ENCODE assay signal across 29 mouse cellular contexts in the genomic region with DNA sequence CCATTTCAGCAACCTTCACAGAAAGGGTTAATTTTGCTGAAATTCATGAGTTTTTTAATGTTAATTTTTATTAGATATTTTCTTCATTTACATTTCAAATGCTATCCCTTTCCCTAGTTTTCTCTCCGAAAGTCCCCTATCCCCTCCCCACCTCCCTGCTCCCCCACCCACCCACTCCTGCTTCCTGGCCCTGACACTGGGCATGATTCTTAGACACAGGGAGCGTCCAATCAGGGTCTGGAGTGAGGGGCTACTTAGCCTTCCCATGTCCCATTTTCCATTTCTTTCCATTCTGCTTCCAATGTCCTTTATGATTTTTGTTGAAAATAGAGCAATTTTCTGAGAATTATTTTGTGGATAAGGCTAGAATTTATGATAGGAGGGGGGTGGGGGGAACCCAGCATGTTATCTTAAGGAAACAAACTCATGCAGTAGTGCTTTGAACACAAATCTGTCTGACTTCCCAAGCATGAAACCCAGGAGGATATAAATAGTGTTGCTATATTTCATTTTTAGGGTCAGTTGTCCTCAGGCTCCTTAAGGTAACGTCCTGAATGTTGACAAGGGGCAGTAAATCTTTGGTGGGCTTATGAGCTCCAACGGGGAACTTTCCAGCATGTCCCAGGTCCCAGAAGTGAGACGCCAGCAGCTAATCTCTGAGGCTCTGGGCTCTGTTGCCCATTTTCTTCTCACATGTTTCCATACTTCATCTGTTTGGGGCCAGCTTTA.
DNase-seq lines count a peak whose midpoint lies in the region; ATAC-seq lines count a peak whose summit lies in the region.
"Had no signal": no experiment of that assay in that cellular context is flagged by ENCODE, and none has a peak within 500 bp of the region (broad histone marks: within the 10 kb centered on the region; RNA-seq: fewer than 3 reads in every experiment).

No protein-coding gene starts in this region.

- H3K4me3 ChIP-seq in kidney, embryonic 16.5 days (ENCODE audit: low read length), result no peak overlapping the region
- no peak overlapping the region for H3K4me3 ChIP-seq in neural tube, embryonic 12.5 days
- H3K4me3 ChIP-seq: erythroblast, embryonic 14.5 days; heart, embryonic 13.5 days; hindbrain, embryonic 10.5 days; limb, embryonic 12.5 days; liver, embryonic 15.5 days; midbrain, embryonic 10.5 days; myocyte had no signal

- no peak overlapping the region for H3K9ac ChIP-seq in kidney, embryonic 16.5 days (replicated peaks; ENCODE audit: low read length)
- no peak overlapping the region for H3K9ac ChIP-seq in neural tube, embryonic 12.5 days
- H3K9ac ChIP-seq: forebrain, postnatal 0 days; heart, embryonic 13.5 days; limb, embryonic 12.5 days; liver, embryonic 15.5 days; lung, embryonic 14.5 days had no signal

- H3K4me1 ChIP-seq in kidney, embryonic 16.5 days (ENCODE audit: insufficient read depth, low read length), result peaks cover 11% of the 10 kb centered on the region; the same call in 1 of the 2 replicates
- H3K4me1 ChIP-seq in neural tube, embryonic 12.5 days, result no peaks in the 10 kb centered on the region
- H3K4me1 ChIP-seq: heart, embryonic 13.5 days; hindbrain, embryonic 10.5 days; limb, embryonic 12.5 days; liver, embryonic 15.5 days; midbrain, embryonic 10.5 days had no signal

- H3K27ac ChIP-seq in kidney, embryonic 16.5 days (ENCODE audit: low read length), result 0 out of 2 replicates have a peak overlapping the region, but pooled peaks have one; percentile 10
- no peak overlapping the region for H3K27ac ChIP-seq in neural tube, embryonic 12.5 days
- H3K27ac ChIP-seq: heart, embryonic 13.5 days; hindbrain, embryonic 10.5 days; hindbrain, postnatal 0 days; limb, embryonic 12.5 days; liver, embryonic 15.5 days; midbrain, embryonic 10.5 days had no signal

- H3K4me2 ChIP-seq in kidney, embryonic 16.5 days (replicated peaks; ENCODE audit: low read depth, low read length), result peak overlapping the region; percentile 4; the same call in 1 of the 2 replicates
- no peak overlapping the region for H3K4me2 ChIP-seq in neural tube, embryonic 12.5 days (replicated peaks)
- H3K4me2 ChIP-seq: heart, embryonic 13.5 days; limb, embryonic 12.5 days; liver, embryonic 15.5 days; lung, embryonic 14.5 days had no signal

- DNase-seq in embryo, embryonic 10.5 days (ENCODE audit: low spot score), result peak; percentile 34
- DNase-seq in embryo, embryonic 9.5 days (ENCODE audit: extremely low spot score), result no peak
- no peak for DNase-seq in kidney, adult 8-10 months
- DNase-seq in neural tube, embryonic 10.5 days (ENCODE audit: extremely low spot score, low spot score), result no peak
- DNase-seq in adrenal gland, adult 2 months, result no peak
- DNase-seq: adrenal gland, adult 8-10 months; cerebellum, adult 2 months; cerebellum, postnatal 14 days; forebrain, postnatal 0 days; gastrocnemius, postnatal 10 days; heart, postnatal 10 days; layer of hippocampus, adult 9-11 months; lung, embryonic 14.5 days; lung, postnatal 14 days; spleen, adult 18-20 months; thymus, postnatal 14 days had no signal

- WGBS in kidney, embryonic 16.5 days, result 15% methylated on average over 5 of the region's 5 CpGs
- WGBS in neural tube, embryonic 12.5 days, result 49% methylated on average over 5 of the region's 5 CpGs

- no peaks in the 10 kb centered on the region for H3K27me3 ChIP-seq in kidney, embryonic 16.5 days (ENCODE audit: insufficient read depth, low read length)
- H3K27me3 ChIP-seq in neural tube, embryonic 12.5 days (replicated peaks), result no peaks in the 10 kb centered on the region
- H3K27me3 ChIP-seq: CH12.LX; heart, embryonic 13.5 days; limb, embryonic 12.5 days; liver, embryonic 15.5 days had no signal

- ATAC-seq in kidney, embryonic 16.5 days (ENCODE audit: low FRiP score, low TSS enrichment), result peak; percentile 86; the same call in 1 of the 2 replicates
- peak; percentile 48; the same call in 1 of the 2 replicates for ATAC-seq in neural tube, embryonic 12.5 days (ENCODE audit: low FRiP score, low read depth)
- ATAC-seq: activated CD4-positive, CD25-positive, alpha-beta regulatory T cell, adult 4 months; forebrain, postnatal 0 days; hindbrain, postnatal 0 days; intestine, embryonic 16.5 days had no signal

- H3K9me3 ChIP-seq in kidney, embryonic 16.5 days (ENCODE audit: low read length), result no peaks in the 10 kb centered on the region
- no peaks in the 10 kb centered on the region for H3K9me3 ChIP-seq in neural tube, embryonic 12.5 days
- H3K9me3 ChIP-seq: heart, embryonic 13.5 days; hindbrain, embryonic 10.5 days; limb, embryonic 12.5 days; liver, embryonic 15.5 days; midbrain, embryonic 10.5 days had no signal

- H3K36me3 ChIP-seq in kidney, embryonic 16.5 days (ENCODE audit: insufficient read depth, low read length), result no peaks in the 10 kb centered on the region
- no peaks in the 10 kb centered on the region for H3K36me3 ChIP-seq in neural tube, embryonic 12.5 days
- H3K36me3 ChIP-seq: heart, embryonic 13.5 days; hindbrain, embryonic 10.5 days; limb, embryonic 12.5 days; liver, embryonic 15.5 days; midbrain, embryonic 10.5 days had no signal
